Mouse (Mus musculus): ENCODE data around the gene Cd47. TPM values are rescaled to one million over a fixed set of nuclear protein-coding genes. Genes with fewer than 3 reads are reported as not detected.

Cd47 gene
- polyA plus RNA-seq, 1 experiment from 2014 or later, result 66.8 TPM

- ATAC-seq (replicated peaks; ENCODE audit: insufficient number of reproducible peaks, insufficient read depth, low FRiP score, low read depth), result no peak
- H3K4me1 ChIP-seq (replicated peaks), result no peaks in the 10 kb centered on the region
- no peaks in the 10 kb centered on the region for H3K9me3 ChIP-seq (replicated peaks)
- H3K9ac ChIP-seq, result no peak overlapping the region
- no peak overlapping the region for H3K4me2 ChIP-seq
- no peak overlapping the region for H3K4me3 ChIP-seq
- 48% methylated on average over 11 of the region's 11 CpGs for WGBS
- H3K27ac ChIP-seq, result no peak overlapping the region
- no peaks in the 10 kb centered on the region for H3K36me3 ChIP-seq
- no peaks in the 10 kb centered on the region for H3K27me3 ChIP-seq
Observed at GRCm38 (mm10) chr16:49922098-49922497, 121.8 kb downstream of the Cd47 start.

GRCm38 (mm10) chr16:49923720-49924119 lies 123.4 kb downstream of the Cd47 start:
- Histone ChIP-seq H3K9me3 (replicated peaks) (no peaks in the 10 kb centered on the region), H3K27ac (no peak overlapping the region), H3K4me2 (no peak overlapping the region), H3K4me3 (no peak overlapping the region), H3K9ac (no peak overlapping the region), H3K4me1 (replicated peaks) (no peaks in the 10 kb centered on the region), H3K36me3 (no peaks in the 10 kb centered on the region), H3K27me3 (no peaks in the 10 kb centered on the region)
- 66% methylated on average over 9 of the region's 9 CpGs for WGBS
- ATAC-seq (replicated peaks; ENCODE audit: insufficient number of reproducible peaks, insufficient read depth, low FRiP score, low read depth), result no peak

GRCm38 (mm10) chr16:49924941-49925340 lies 124.6 kb downstream of the Cd47 start:
- no peaks in the 10 kb centered on the region for H3K4me1 ChIP-seq (replicated peaks)
- no peaks in the 10 kb centered on the region for H3K9me3 ChIP-seq (replicated peaks)
- H3K27me3 ChIP-seq, result no peaks in the 10 kb centered on the region
- 96% methylated on average over 1 of the region's 1 CpGs for WGBS
- H3K9ac ChIP-seq, result no peak overlapping the region
- no peak overlapping the region for H3K4me3 ChIP-seq
- ATAC-seq (replicated peaks; ENCODE audit: insufficient number of reproducible peaks, insufficient read depth, low FRiP score, low read depth), result no peak
- H3K27ac ChIP-seq, result no peak overlapping the region
- H3K4me2 ChIP-seq, result no peak overlapping the region
- no peaks in the 10 kb centered on the region for H3K36me3 ChIP-seq

GRCm38 (mm10) chr16:49933274-49933673 lies 132.9 kb downstream of the Cd47 start:
- no peak overlapping the region for H3K4me3 ChIP-seq
- peaks cover 3% of the 10 kb centered on the region; the same call in 1 of the 2 replicates for H3K4me1 ChIP-seq (replicated peaks)
- no peak overlapping the region for H3K4me2 ChIP-seq
- H3K27me3 ChIP-seq, result no peaks in the 10 kb centered on the region
- 73% methylated on average over 5 of the region's 5 CpGs for WGBS
- H3K9ac ChIP-seq, result no peak overlapping the region
- H3K27ac ChIP-seq, result no peak overlapping the region
- no peaks in the 10 kb centered on the region for H3K9me3 ChIP-seq (replicated peaks)
- ATAC-seq (replicated peaks; ENCODE audit: insufficient number of reproducible peaks, insufficient read depth, low FRiP score, low read depth), result no peak
- H3K36me3 ChIP-seq, result no peaks in the 10 kb centered on the region

- H3K4me3 ChIP-seq, result no peak overlapping the region
- H3K9ac ChIP-seq, result no peak overlapping the region
- H3K27ac ChIP-seq, result no peak overlapping the region
- H3K9me3 ChIP-seq (replicated peaks), result no peaks in the 10 kb centered on the region
- ATAC-seq (replicated peaks; ENCODE audit: insufficient number of reproducible peaks, insufficient read depth, low FRiP score, low read depth), result no peak
- H3K4me1 ChIP-seq (replicated peaks), result peaks cover 3% of the 10 kb centered on the region; the same call in 1 of the 2 replicates
- WGBS, result 77% methylated on average over 6 of the region's 6 CpGs
- no peaks in the 10 kb centered on the region for H3K27me3 ChIP-seq
- H3K36me3 ChIP-seq, result no peaks in the 10 kb centered on the region
- no peak overlapping the region for H3K4me2 ChIP-seq
Observed at GRCm38 (mm10) chr16:49936008-49936443, 135.7 kb downstream of the Cd47 start.

- Histone ChIP-seq H3K27me3 (no peaks in the 10 kb centered on the region), H3K9me3 (replicated peaks) (no peaks in the 10 kb centered on the region), H3K27ac (no peak overlapping the region), H3K4me1 (replicated peaks) (peaks cover 3% of the 10 kb centered on the region; the same call in 1 of the 2 replicates), H3K4me3 (no peak overlapping the region), H3K4me2 (no peak overlapping the region), H3K9ac (no peak overlapping the region), H3K36me3 (no peaks in the 10 kb centered on the region)
- ATAC-seq (replicated peaks; ENCODE audit: insufficient number of reproducible peaks, insufficient read depth, low FRiP score, low read depth), result no peak
- 56% methylated on average over 5 of the region's 5 CpGs for WGBS
Observed at GRCm38 (mm10) chr16:49936793-49937192, 136.5 kb downstream of the Cd47 start.

- ATAC-seq (replicated peaks; ENCODE audit: insufficient number of reproducible peaks, insufficient read depth, low FRiP score, low read depth), result no peak
- Histone ChIP-seq H3K27me3 (no peaks in the 10 kb centered on the region), H3K4me3 (no peak overlapping the region), H3K36me3 (no peaks in the 10 kb centered on the region), H3K4me1 (replicated peaks) (peaks cover 3% of the 10 kb centered on the region; the same call in 1 of the 2 replicates), H3K4me2 (no peak overlapping the region), H3K9me3 (replicated peaks) (no peaks in the 10 kb centered on the region), H3K9ac (no peak overlapping the region), H3K27ac (no peak overlapping the region)
- WGBS, result 50% methylated on average over 11 of the region's 11 CpGs
Observed at GRCm38 (mm10) chr16:49937218-49938165, 137.2 kb downstream of the Cd47 start.

GRCm38 (mm10) chr16:49938483-49939301 lies 138.4 kb downstream of the Cd47 start:
- WGBS, result 70% methylated on average over 7 of the region's 7 CpGs
- H3K9me3 ChIP-seq (replicated peaks), result no peaks in the 10 kb centered on the region
- no peak overlapping the region for H3K27ac ChIP-seq
- no peaks in the 10 kb centered on the region for H3K27me3 ChIP-seq
- ATAC-seq (replicated peaks; ENCODE audit: insufficient number of reproducible peaks, insufficient read depth, low FRiP score, low read depth), result no peak
- no peak overlapping the region for H3K9ac ChIP-seq
- H3K4me2 ChIP-seq, result no peak overlapping the region
- peaks cover 3% of the 10 kb centered on the region; the same call in 1 of the 2 replicates for H3K4me1 ChIP-seq (replicated peaks)
- no peaks in the 10 kb centered on the region for H3K36me3 ChIP-seq
- no peak overlapping the region for H3K4me3 ChIP-seq

- Histone ChIP-seq H3K9me3 (replicated peaks) (no peaks in the 10 kb centered on the region), H3K27me3 (no peaks in the 10 kb centered on the region), H3K9ac (no peak overlapping the region), H3K4me2 (no peak overlapping the region), H3K27ac (no peak overlapping the region), H3K4me3 (no peak overlapping the region), H3K4me1 (replicated peaks) (peaks cover 3% of the 10 kb centered on the region; the same call in 1 of the 2 replicates), H3K36me3 (no peaks in the 10 kb centered on the region)
- 89% methylated on average over 2 of the region's 2 CpGs for WGBS
- ATAC-seq (replicated peaks; ENCODE audit: insufficient number of reproducible peaks, insufficient read depth, low FRiP score, low read depth), result no peak
Observed at GRCm38 (mm10) chr16:49939376-49939775, 139.0 kb downstream of the Cd47 start.

GRCm38 (mm10) chr16:49940473-49940872 lies 140.1 kb downstream of the Cd47 start:
- H3K4me2 ChIP-seq, result no peak overlapping the region
- H3K27ac ChIP-seq, result no peak overlapping the region
- no peak overlapping the region for H3K9ac ChIP-seq
- H3K27me3 ChIP-seq, result no peaks in the 10 kb centered on the region
- H3K36me3 ChIP-seq, result no peaks in the 10 kb centered on the region
- H3K9me3 ChIP-seq (replicated peaks), result no peaks in the 10 kb centered on the region
- H3K4me3 ChIP-seq, result no peak overlapping the region
- peaks cover 3% of the 10 kb centered on the region; the same call in 1 of the 2 replicates for H3K4me1 ChIP-seq (replicated peaks)
- no peak for ATAC-seq (replicated peaks; ENCODE audit: insufficient number of reproducible peaks, insufficient read depth, low FRiP score, low read depth)

GRCm38 (mm10) chr16:49941031-49941430 lies 140.7 kb downstream of the Cd47 start:
- Histone ChIP-seq H3K27ac (no peak overlapping the region), H3K9ac (no peak overlapping the region)
- ATAC-seq (replicated peaks; ENCODE audit: insufficient number of reproducible peaks, insufficient read depth, low FRiP score, low read depth), result no peak

More at GRCm38 (mm10) chr16:49941031-49941430, 140.7 kb downstream of the Cd47 start:
- Histone ChIP-seq H3K9me3 (replicated peaks) (no peaks in the 10 kb centered on the region), H3K4me3 (no peak overlapping the region), H3K4me1 (replicated peaks) (peaks cover 3% of the 10 kb centered on the region; the same call in 1 of the 2 replicates), H3K4me2 (no peak overlapping the region), H3K27me3 (no peaks in the 10 kb centered on the region), H3K36me3 (no peaks in the 10 kb centered on the region)
- 90% methylated on average over 1 of the region's 1 CpGs for WGBS
